Mouse (Mus musculus) liver, adult 2 months (tissue): ENCODE measurements around the gene Gm5129.

Source experiments
- CTCF ChIP-seq: fragments of 200-500 bp; IDR thresholded peaks from 2 replicates; pipeline ENCODE4 v1.5.1; 2011; ENCODE audit warnings: low read depth, low read length, control low read depth
- POLR2A ChIP-seq: fragments of 200-500 bp; IDR thresholded peaks from 2 replicates; pipeline ENCODE4 v1.6.1; 2011; ENCODE audit warnings: low read length, control low read depth; ENCODE audit not compliant: insufficient read depth; ENCODE audit errors: extremely low read depth

DNA sequence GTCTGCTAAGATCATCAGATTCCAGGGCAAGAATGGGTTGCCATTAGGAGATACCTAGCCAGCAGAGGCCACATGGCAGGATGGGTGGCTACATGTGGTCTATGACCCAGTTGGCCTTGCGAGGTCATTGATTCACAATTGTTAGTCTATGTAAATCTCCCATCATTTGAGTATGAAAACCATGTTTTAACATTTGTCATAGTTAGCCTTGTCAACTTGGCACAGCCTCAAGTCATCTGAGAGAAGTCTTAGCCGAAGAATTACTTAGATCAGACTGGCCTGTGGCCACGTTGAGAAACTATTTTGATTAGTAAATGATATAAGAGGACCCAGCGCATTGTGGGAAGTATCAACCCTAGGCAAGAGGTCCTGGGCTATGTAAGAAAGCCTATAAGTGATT is 28.5 kb downstream of the Gm5129 start:
- TF ChIP-seq CTCF (no peak), POLR2A (no peak)
